Mouse (Mus musculus) WW6 (cell line): Measurements from ENCODE around the gene Wdr73.
A peak's percentile ranks its signal among the peaks of the same experiment; 100 is the strongest.
"Not testable (repeated sequence)": the region's sequence is repeated elsewhere in the genome, so short reads cannot be mapped to it uniquely, and the experiment has no call there.

Source experiments
- DNase-seq: peaks from one replicate; pipeline ENCODE4 v3.0.0-alpha.2; 2013; ENCODE audit warnings: low read depth, low spot score

Gene Wdr73

GRCm38 (mm10) chr7:80900944-80901501 lies at the start of gene Wdr73:
Gene Wdr73 (minus strand): TSS chr7:80901269.
- peak; percentile 78 for DNase-seq

DNA sequence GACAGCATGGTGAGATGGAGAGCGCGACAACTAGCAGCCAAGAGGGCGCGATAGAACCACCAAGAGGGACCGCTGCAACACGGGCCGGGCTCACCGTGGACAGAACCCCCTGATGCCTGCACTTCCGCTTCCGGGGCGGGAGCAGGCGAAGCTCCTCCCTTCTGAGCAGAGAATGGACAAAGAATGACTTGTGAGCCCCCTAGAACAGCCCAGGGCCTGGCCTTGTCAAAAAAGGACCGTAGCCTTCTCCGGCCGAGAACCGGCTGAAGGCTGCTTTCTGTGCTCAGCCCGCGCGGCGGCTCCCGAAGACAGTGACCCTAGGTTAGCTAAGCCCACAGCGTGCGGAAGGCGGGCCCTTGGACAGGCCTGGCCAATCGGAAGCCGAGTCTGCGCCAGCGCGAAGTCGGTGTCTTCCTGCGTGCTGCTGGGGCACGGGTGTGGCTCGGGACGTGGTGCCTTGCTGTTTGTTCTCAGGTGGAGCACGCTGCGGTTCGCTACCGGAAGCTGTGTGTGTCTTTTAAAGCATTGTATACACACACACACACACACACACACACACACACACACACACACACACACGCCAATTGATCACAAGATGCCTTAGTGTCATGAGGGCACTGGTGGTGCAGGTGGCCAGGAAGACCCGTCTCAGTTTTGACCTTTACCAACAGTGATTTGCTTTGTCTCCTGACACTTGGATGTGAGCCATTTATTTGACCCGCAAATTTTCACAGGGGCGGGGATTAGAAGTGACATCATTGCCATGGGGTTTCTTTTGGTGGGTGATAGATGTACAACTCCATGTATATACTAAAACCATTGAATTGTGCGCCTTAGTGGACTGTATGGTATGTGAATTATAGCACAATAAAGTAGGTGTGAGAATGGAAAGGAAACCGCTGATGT lies 46.6 kb upstream of the Wdr73 start, which contains the start of gene Sec11a:
Sec11a (minus strand) TSS at position 336 of the 906 bp plus-strand sequence.
- DNase-seq: peak; percentile 84

DNA sequence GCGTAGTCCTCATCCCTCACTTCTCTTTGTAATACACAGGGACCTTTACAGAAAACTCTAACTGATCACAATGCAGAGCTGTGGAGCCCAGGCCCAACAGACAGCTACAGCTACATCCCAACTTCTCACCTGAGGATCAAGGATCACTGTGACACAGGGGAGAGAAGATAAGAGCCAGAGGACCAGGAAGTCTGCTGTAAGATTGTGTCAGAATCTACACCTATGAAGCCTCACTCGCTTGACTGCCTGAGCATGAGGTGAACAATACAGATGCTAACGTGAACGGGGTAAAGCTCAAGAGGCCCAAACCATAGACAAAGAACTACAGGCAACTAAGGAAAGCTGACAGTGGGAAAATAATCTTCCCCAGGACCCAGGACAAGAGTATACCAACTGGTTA lies 38.7 kb upstream of the Wdr73 start:
- no peak for DNase-seq

DNA sequence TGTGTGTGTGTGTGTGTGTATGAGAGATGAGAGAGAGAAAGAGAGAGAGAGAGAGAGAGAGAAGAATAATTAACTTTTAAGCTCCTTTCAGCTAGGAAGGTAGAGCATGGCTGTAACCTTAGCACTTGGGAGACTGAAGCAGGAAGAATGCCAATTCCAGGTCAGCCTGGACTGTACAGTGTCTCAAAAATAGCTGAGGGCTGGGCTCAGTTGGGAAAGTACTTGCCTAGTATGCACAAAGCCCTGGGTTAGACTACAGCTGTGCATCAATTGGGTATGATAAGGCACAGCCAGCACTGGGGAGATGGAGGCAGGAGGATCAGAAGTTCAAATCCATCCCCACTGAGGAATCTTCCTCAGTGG lies 36.2 kb upstream of the Wdr73 start:
- not testable (repeated sequence) for DNase-seq

DNA sequence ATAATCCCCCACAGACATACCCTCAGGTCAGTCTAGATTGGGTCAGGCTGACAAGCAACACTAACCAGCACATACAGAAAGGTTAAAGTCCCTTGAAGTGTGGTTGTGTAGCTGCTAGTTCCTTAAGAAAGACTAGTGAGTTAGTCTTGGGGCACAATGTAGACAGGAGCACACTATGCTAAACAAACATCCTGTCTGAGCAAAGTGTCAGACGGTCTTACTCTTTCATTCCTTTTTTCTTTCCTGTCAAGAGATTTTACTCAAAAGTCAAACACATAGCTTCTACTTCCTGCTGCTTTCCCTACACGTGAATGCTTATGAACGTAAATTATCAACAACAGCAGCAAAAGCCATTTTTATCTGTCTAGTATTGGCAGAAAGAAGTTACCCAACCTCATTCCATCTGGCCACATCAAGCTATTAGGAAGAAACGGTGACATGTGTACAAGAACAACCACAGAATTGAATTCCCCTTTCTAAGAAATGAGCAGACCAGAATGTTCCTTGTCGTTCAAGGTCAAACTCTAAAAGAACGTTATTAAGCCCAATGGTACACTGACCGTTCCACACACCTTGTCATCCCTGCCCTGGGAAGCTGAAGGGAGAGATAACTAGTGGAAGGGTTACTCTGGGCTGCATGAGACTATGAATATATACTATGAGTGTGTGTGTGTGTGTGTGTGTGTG lies 35.7 kb upstream of the Wdr73 start:
- DNase-seq: not testable (repeated sequence)

DNA sequence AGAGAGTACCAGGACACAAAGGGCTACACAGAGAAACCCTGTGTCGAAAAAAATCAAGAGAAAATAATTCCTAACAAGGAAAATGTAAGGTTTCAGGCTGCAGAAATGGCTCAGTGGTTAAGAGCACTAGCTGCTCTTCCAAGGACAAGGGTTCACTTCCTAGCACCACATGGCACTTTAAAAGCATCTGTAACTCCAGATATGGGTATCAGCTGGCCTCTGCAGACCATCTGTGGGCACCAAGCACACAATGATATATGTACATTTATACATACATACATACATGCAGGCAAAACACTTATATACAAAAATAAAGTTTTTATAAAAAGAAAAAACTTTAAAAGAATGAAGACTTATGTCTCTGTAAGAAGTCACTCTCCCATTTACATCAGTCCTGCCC lies 34.8 kb upstream of the Wdr73 start:
- no peak for DNase-seq

GRCm38 (mm10) chr7:80932777-80933176 lies 31.7 kb upstream of the Wdr73 start:
- DNase-seq: no peak

- no peak for DNase-seq
Observed at GRCm38 (mm10) chr7:80931618-80932207, 30.6 kb upstream of the Wdr73 start.

- DNase-seq: no peak
Observed at GRCm38 (mm10) chr7:80923165-80923564, 22.1 kb upstream of the Wdr73 start.

GRCm38 (mm10) chr7:80919647-80920008 lies 18.6 kb upstream of the Wdr73 start:
- no peak for DNase-seq

- DNase-seq: no peak
Observed at GRCm38 (mm10) chr7:80918982-80919646, 18.0 kb upstream of the Wdr73 start.

GRCm38 (mm10) chr7:80917916-80918465 lies 16.9 kb upstream of the Wdr73 start:
- no peak for DNase-seq

DNA sequence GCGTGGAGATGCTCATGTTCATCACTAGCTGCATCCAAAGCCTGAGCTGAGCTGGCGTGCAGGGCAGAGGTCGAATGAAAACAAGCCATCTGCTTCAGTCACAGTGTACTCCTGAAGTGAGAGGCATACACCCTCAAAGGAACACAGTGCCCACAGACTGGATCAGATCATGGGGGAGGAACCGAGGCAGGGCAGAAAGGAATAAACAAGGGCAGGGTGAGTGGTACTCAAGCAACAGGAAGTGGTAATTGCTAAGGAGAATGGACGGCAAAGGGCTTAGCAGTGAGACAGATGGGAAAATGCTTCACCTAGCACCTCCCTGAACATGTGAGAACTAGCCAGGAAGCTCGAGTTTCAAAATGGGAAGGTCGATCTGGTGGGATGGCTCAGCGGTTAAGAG lies 11.4 kb upstream of the Wdr73 start:
- DNase-seq: no peak

DNA sequence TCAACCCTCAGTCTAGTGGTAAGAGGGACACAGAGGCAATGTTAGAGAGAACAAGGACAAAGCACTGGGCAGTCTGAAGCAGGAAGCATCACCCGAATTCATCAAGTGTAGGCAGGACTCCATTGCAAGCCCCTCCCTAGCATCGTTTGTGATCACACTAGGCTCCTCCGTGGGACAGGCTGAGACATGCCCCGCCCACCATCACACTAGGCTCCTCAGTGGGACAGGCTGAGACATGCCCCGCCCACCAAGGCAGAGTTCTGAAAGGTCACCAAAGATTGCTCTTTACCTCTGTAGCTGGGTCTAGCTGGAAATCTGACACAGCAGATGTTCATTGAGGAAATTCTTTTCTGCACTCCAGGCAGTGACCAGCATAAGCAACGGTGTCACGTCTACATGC lies 10.0 kb upstream of the Wdr73 start:
- DNase-seq: peak; percentile 69

GRCm38 (mm10) chr7:80904921-80905515 lies 3.9 kb upstream of the Wdr73 start, which contains the start of gene Nmb:
Gene Nmb (minus strand): TSS chr7:80905076.
- no peak for DNase-seq

DNA sequence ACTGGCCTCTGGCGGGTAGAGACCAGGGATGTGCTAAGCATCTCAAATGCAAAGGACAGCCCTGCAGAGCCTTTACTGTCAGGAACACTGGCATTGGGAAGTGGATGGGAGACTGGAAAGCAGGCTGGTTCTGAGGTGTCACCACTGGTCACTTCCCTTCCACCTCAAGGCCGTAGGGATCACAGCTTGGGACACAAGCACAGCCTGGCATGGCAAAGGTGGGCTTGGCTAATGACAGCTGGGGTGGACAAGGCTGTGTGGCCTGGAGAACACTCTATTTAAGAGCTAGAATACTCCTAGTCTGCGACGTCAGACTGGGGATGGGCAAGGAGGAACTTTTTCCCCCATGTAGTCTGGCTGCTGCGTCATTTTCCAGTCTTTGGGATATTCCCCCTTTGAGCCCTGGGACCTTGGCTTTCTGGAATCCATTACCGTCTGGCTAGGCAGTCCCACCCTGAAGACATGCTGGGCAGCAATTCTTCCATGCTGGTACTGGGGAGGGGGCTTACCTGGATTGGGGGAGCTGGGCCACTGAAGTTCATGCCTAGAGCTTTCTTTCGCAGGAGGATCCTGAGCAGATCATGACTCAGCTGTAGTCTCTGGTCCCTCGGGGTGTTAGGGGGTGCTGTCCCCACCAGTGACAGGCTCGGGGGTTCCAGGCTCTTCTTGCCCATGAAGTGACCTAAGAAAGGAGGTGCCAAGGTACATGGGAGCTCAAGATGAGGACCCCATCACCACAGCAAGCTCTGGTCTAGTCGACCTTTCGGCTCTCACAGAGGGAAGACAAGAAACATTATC lies 2.8 kb upstream of the Wdr73 start:
- DNase-seq: no peak

- DNase-seq: no peak
Observed at GRCm38 (mm10) chr7:80901541-80902274, 639 bp upstream of the Wdr73 start.

DNA sequence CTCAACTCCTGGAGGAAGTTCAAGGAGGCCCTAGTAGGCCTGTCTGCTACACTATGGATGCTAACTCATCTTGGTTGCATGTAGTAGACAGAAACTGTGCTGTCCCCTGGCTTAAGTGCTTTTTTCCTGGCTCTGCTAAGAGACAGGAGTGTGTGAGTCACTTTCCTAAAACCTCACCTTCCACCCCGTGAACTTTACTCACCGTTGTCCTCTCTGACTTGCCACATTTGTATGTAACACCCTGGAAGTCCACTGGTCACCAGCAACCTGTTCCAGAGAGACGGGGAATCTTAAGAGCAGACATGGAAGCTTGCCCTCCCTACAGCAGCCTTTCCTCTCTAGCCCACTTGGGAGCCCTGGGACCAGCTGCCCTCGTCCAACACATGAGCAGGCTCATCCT lies 3.3 kb downstream of the Wdr73 start:
- DNase-seq: no peak

DNA sequence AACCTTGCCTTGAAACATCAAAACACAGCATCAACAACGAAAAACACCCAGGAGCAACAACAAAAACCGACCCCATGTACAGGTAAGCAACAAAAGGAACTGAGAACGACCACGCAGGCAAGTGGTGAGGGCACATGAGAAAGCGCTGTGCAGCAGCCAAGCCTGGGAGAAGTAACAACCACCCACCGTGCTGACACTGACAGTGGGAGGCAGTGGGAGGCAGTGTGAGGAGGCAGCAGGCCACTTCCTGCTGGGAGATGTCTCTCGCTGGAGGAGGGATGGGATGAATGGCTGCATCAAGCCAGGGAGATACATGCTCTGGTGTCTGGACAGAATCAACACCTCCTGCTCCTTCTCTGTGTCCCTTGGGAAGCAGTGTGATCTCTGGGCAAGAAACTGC lies 3.9 kb downstream of the Wdr73 start:
- DNase-seq: no peak
